Mouse (Mus musculus): ENCODE results near the gene Atp2b2. TPM values are rescaled to one million over a fixed set of nuclear protein-coding genes. Genes with fewer than 3 reads are reported as not detected.

The Atp2b2 gene
- total and polyA plus RNA-seq, 3 experiments: 0.04 TPM; not detected in 2

GRCm38 (mm10) chr6:114058030-114058808, 15.8 kb upstream of the Atp2b2 start:
- H3K4me1 ChIP-seq (ENCODE audit: control insufficient read depth in 1 of 2, insufficient read depth in 2 of 2, low read length in 2 of 2): no peaks in the 10 kb centered on the region
- no peaks in the 10 kb centered on the region for H3K36me3 ChIP-seq (ENCODE audit: control insufficient read depth in 1 of 2, insufficient read depth in 2 of 2, low read length in 2 of 2)
- no peak overlapping the region for H3K27ac ChIP-seq (ENCODE audit: control insufficient read depth, low read depth, low read length)
- no peak for DNase-seq (ENCODE audit: low read depth, low spot score)
- TF ChIP-seq MAFK (IDR thresholded peaks at IDR 0.05; ENCODE audit: borderline replicate concordance, low read depth, low read length): no peak
- TF ChIP-seq POLR2AphosphoS2 (IDR thresholded peaks at IDR 0.05; ENCODE audit: low read length): no peak
- TF ChIP-seq TCF12 (IDR thresholded peaks at IDR 0.05; ENCODE audit: low read depth, low read length): no peak
- no peak for TF ChIP-seq MEF2A (IDR thresholded peaks at IDR 0.05; ENCODE audit: extremely low read depth, insufficient replicate concordance, low read depth, low read length, poor library complexity, severe bottlenecking)
- TF ChIP-seq NELFE (IDR thresholded peaks at IDR 0.05; ENCODE audit: low read depth, low read length): no peak
- TF ChIP-seq ZKSCAN1 (IDR thresholded peaks at IDR 0.05; ENCODE audit: low read depth, low read length): no peak
- TF ChIP-seq USF2 (IDR thresholded peaks at IDR 0.05; ENCODE audit: borderline replicate concordance in 1 of 2, insufficient read depth in 1 of 2, low read depth in 1 of 2, low read length in 2 of 2): no peak
- no peak overlapping the region for H3K4me3 ChIP-seq (ENCODE audit: control insufficient read depth in 1 of 2, insufficient read depth in 1 of 2, low read depth in 2 of 2, low read length in 2 of 2)
- H3K9ac ChIP-seq (ENCODE audit: control insufficient read depth, low read depth, low read length, poor library complexity, severe bottlenecking): no peak overlapping the region
- no peaks in the 10 kb centered on the region for H3K79me2 ChIP-seq (ENCODE audit: control insufficient read depth, insufficient read depth, low read length, poor library complexity)
- H3K27me3 ChIP-seq (ENCODE audit: control insufficient read depth in 1 of 2, insufficient read depth in 2 of 2, low read length in 2 of 2): no peaks in the 10 kb centered on the region
- H3K9me3 ChIP-seq (replicated peaks; ENCODE audit: insufficient read depth, low read length): no peaks in the 10 kb centered on the region

GRCm38 (mm10) chr6:114055311-114055710, 12.9 kb upstream of the Atp2b2 start:
- H3K27ac ChIP-seq (ENCODE audit: control insufficient read depth, low read depth, low read length): no peak overlapping the region
- no peaks in the 10 kb centered on the region for H3K9me3 ChIP-seq (replicated peaks; ENCODE audit: insufficient read depth, low read length)
- H3K4me3 ChIP-seq (ENCODE audit: control insufficient read depth in 1 of 2, insufficient read depth in 1 of 2, low read depth in 2 of 2, low read length in 2 of 2): no peak overlapping the region
- TF ChIP-seq MYC (IDR thresholded peaks at IDR 0.05; ENCODE audit: low read depth, low read length) (no peak), POLR2A (IDR thresholded peaks at IDR 0.05; ENCODE audit: control insufficient read depth in 1 of 2, insufficient read depth in 1 of 2, low read depth in 1 of 2, low read length in 2 of 2, poor library complexity in 1 of 2) (no peak), CHD2 (IDR thresholded peaks at IDR 0.05; ENCODE audit: low read length) (no peak)
- H3K36me3 ChIP-seq (ENCODE audit: control insufficient read depth in 1 of 2, insufficient read depth in 2 of 2, low read length in 2 of 2): no peaks in the 10 kb centered on the region
- H3K9ac ChIP-seq (ENCODE audit: control insufficient read depth, low read depth, low read length, poor library complexity, severe bottlenecking): no peak overlapping the region
- H3K27me3 ChIP-seq (ENCODE audit: control insufficient read depth in 1 of 2, insufficient read depth in 2 of 2, low read length in 2 of 2): no peaks in the 10 kb centered on the region
- no peaks in the 10 kb centered on the region for H3K4me1 ChIP-seq (ENCODE audit: control insufficient read depth in 1 of 2, insufficient read depth in 2 of 2, low read length in 2 of 2)
- no peak for DNase-seq (ENCODE audit: low read depth, low spot score)
- no peaks in the 10 kb centered on the region for H3K79me2 ChIP-seq (ENCODE audit: control insufficient read depth, insufficient read depth, low read length, poor library complexity)

GRCm38 (mm10) chr6:114044962-114045361, 2.5 kb upstream of the Atp2b2 start:
- Histone ChIP-seq H3K36me3 (ENCODE audit: control insufficient read depth in 1 of 2, insufficient read depth in 2 of 2, low read length in 2 of 2) (no peaks in the 10 kb centered on the region), H3K9me3 (replicated peaks; ENCODE audit: insufficient read depth, low read length) (no peaks in the 10 kb centered on the region), H3K9ac (ENCODE audit: control insufficient read depth, low read depth, low read length, poor library complexity, severe bottlenecking) (no peak overlapping the region), H3K27ac (ENCODE audit: control insufficient read depth, low read depth, low read length) (no peak overlapping the region), H3K4me1 (ENCODE audit: control insufficient read depth in 1 of 2, insufficient read depth in 2 of 2, low read length in 2 of 2) (no peaks in the 10 kb centered on the region), H3K4me3 (ENCODE audit: control insufficient read depth in 1 of 2, insufficient read depth in 1 of 2, low read depth in 2 of 2, low read length in 2 of 2) (no peak overlapping the region), H3K79me2 (ENCODE audit: control insufficient read depth, insufficient read depth, low read length, poor library complexity) (no peaks in the 10 kb centered on the region), H3K27me3 (ENCODE audit: control insufficient read depth in 1 of 2, insufficient read depth in 2 of 2, low read length in 2 of 2) (no peaks in the 10 kb centered on the region)
- DNase-seq (ENCODE audit: low read depth, low spot score): no peak
- TF ChIP-seq GABPA (IDR thresholded peaks at IDR 0.05; ENCODE audit: low read depth, low read length) (no peak), ELF1 (IDR thresholded peaks at IDR 0.05; ENCODE audit: low read depth, low read length) (no peak), MXI1 (IDR thresholded peaks at IDR 0.05; ENCODE audit: low read depth, low read length) (no peak), POLR2AphosphoS2 (IDR thresholded peaks at IDR 0.05; ENCODE audit: low read length) (no peak), HCFC1 (IDR thresholded peaks at IDR 0.05; ENCODE audit: low read depth, low read length) (no peak), GATA1 (IDR thresholded peaks at IDR 0.05; ENCODE audit: low read depth, low read length) (no peak), POLR2A (IDR thresholded peaks at IDR 0.05; ENCODE audit: control insufficient read depth in 1 of 2, insufficient read depth in 1 of 2, low read depth in 1 of 2, low read length in 2 of 2, poor library complexity in 1 of 2) (no peak), RAD21 (IDR thresholded peaks at IDR 0.05; ENCODE audit: low read depth, low read length) (no peak), MAFK (IDR thresholded peaks at IDR 0.05; ENCODE audit: borderline replicate concordance, low read depth, low read length) (no peak), CHD2 (IDR thresholded peaks at IDR 0.05; ENCODE audit: low read length) (no peak)

Measured in MEL (cell line).